Mouse (Mus musculus): ENCODE results near the gene Fkbp7. TPM values are rescaled to one million over a fixed set of nuclear protein-coding genes. Genes with fewer than 3 reads are reported as not detected.
A peak's percentile ranks its signal among the peaks of the same experiment; 100 is the strongest.

Fkbp7 gene
- 10 to 100 TPM; 22.8 to 33.6 TPM for total RNA-seq (2021)
- polyA plus RNA-seq (2012; rRNA removed) = 0.21 and 0.57 TPM in 2 replicates
- long read RNA-seq, transcript Fkbp7-201 (4 exons, 860 nt) = major isoform, 6 of 6 reads
- long read RNA-seq, partial matches to known transcripts = 0 of 6 reads
- long read RNA-seq, other reads (novel, unspliced or antisense) = 0 of 6 reads

DNA sequence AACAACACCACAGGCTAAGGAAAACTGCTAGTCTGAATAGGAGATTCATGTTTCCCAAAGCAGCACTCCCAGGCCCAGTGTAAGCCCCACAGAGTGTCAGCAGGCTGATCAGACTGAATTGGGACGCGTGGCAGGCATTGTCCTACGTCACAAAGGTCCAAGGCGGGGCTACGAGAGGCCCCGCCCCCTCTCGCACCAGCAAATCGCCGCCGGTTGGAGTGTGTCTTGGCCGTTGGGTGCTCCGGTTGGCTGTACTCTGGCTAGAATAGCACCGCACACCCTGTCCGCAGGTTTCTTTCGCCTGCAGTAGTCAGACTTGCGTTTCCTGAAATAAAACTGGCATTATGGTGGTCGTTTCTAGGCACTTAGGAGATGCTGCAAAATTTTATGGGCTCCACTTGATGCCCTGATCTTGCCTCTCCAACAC, at the start of gene Fkbp7:
Gene Fkbp7, minus strand, starts transcription at position 151 of the 427 bp plus-strand sequence.
- DNase-seq = peak; percentile 94

GRCm38 (mm10) chr2:76719650-76720049, 46.7 kb upstream of the Fkbp7 start:
- no peak for DNase-seq

GRCm38 (mm10) chr2:76714984-76715383, 42.1 kb upstream of the Fkbp7 start:
- DNase-seq = no peak

DNA sequence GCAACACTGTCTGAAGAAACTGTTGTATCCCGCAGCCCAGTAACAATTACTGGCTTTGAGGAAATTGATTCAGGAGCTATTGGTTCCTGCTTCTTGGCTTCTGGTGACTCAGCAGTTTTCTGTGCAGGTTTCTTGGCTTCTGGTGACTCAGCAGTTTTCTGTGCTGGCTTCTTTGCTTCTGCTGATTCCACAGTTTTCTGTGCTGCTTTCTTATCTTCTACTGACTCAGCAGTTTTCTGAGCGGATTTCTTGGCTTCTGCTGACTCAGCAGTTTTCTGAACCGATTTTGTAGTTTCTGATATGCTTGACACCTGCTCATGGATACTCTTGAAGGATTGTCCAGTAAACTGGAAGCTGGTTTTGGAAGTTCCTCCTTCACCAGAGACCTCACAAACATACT, 35.6 kb upstream of the Fkbp7 start:
- DNase-seq = no peak

DNA sequence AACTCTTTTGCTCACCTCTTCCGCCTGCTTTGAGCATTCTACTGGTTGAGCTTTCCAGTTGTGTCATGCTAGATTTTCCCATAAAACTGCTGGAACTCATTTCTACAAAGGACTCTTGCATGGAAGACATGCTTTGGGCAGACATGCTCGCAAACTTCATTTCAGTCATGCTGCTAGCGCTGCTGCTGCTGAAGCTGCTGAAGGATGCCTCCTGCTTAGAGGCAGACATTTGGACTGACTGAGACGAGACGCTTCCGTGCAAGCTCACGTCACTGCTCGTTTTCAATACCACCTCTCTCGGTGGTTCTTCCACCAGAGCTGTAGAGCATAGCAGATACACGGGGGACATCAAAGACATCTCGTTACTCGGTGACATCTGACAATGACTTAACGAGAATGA, 32.7 kb upstream of the Fkbp7 start:
- no peak for DNase-seq

DNA sequence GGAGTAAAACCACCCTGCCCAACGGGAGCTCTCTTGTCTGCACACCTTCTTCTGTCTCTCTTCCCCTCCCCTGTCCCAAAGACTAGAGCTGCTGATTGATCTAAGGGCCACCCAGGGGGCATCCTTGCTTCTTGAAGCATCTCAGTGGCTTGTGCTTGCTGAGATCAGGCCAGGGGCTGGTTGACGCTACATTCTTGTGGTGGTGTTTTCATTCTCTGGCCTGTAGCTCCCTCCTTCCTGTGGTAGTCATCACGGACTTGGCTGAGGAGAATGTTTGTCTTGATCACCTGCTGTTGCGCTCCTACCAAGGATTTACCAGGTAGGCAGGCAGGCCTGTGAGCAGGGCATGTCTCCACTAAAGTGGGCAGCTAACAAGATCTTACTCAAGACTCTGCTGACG, 29.8 kb upstream of the Fkbp7 start:
- DNase-seq = no peak

- DNase-seq = no peak
These were observed 29.3 kb upstream of the Fkbp7 start for GRCm38 (mm10) chr2:76702188-76702587.

DNA sequence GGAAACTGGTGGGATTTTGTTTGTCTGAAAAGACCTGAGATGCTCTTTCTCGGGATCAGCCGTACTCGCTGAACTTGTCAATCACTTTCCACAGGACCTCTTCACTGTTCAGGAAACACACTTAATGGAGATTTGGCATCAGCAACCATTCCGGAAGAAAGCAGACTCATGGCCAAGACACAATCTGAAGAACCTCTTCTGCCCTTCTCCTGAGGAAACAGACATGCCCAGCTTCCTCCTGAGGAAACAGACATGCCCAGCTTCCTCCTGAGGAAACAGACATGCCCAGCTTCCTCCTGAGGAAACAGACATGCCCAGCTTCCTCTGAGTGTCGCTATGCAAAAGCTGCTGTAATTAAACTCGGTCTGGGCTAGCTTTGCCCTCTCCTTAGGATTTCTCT, 22.4 kb upstream of the Fkbp7 start:
- no peak for DNase-seq

DNA sequence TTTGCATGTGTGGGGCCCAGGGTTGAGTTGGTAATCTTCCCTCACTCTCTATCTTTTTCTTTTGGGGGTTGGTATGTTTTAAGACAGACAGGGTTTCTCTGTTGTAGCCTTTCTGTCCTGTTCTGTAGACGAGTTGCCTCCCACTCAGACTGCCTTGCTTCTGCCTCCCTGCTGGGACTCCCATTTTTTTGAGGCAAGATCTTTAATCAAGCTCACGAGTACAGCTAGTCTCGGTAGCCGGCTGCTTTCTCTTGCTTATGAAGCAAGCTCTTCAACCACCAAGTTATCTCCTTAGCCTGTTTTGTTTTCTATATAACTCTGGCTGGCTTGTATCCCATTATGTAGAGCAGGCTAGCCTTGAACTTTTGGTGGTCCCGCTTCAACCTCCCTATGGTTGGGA, 20.8 kb upstream of the Fkbp7 start:
- no peak for DNase-seq

- DNase-seq = peak; percentile 63
These were observed 17.7 kb upstream of the Fkbp7 start for GRCm38 (mm10) chr2:76690436-76691204.

DNA sequence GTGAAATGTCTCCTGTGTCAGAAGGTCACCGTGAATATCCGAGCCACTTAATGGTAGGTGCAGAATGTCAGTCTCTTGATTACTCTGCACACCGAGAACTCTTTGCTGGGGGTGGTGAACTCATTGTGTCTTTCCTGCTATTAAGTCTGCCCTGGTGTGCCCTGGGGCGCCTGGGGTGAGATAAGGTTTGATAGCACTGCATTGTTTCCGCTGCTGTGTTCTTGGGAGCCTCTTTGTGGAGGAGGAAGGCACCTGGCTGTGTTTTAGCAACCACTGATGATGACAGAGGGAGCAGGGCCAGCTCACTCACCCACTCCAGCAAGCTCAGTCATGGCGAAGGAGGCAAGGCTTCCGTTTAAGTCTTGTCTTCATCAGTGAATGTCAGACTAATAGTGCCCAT, 15.2 kb upstream of the Fkbp7 start:
- DNase-seq = peak; percentile 18

GRCm38 (mm10) chr2:76687608-76688007, 14.7 kb upstream of the Fkbp7 start:
- no peak for DNase-seq

GRCm38 (mm10) chr2:76686986-76687385, 14.1 kb upstream of the Fkbp7 start:
- DNase-seq = no peak

DNA sequence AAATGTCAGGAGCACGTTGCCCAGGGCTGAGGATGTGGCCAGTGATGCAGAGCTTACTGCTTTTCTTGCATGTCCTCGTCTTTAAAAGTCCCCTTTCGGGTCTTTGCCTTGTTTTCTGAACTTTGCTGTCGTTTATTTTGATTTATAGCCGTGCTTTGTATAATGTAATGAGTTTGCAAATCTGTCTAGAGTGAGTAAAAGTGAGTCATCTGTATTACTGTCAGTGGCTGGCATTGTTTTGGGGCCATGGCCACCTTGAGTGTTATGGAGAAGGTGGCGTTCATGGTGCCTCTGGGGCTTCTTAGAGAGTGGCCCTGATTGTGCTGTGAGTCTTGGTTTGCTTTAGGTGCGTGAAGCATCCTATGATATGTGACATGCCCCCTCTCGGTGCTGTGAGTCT, 9.4 kb upstream of the Fkbp7 start:
- DNase-seq = peak; percentile 50

DNA sequence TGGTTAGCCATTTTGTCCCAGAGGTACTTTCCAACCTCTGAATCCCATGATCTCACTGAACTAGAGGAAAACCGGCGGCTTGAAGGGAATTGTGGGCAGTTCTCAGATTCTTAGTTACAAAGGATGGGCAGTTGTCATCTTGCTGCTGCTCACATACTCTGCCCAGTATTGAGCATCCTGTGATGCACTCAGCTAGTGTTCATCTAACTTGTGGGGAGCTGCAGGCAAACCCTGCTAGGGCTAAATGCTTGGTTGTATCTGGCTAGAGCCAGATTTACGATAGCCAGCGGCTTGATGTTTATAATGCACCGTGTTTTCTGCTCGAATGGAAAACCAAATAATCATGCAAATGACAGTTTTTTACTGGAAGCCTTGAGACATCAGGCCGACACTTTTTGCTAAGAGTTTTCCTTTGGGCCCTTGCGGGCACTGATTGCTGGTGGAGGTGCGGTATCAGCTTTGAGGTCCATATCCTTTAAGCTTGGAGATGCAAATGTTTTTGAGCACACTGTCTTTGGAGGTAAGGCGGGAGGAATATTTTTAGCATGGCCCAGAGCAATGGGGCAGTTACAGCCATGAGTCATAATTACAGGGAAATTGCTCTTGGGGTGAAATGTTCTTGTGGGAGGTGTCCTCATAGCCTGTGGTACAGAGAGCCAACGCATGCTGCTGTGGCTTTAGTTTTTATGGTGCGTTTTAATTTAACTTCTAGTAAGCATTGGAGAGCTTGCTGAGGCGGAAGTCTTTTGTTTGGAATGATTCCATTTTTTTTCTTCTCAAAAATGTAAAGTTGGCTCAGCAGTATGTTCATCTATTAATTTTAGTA, 3.7 kb upstream of the Fkbp7 start:
- DNase-seq = no peak

- DNase-seq = no peak
These were observed 3.0 kb upstream of the Fkbp7 start for GRCm38 (mm10) chr2:76675949-76676348.

- no peak for DNase-seq
These were observed 2.5 kb upstream of the Fkbp7 start for GRCm38 (mm10) chr2:76675451-76675850.

GRCm38 (mm10) chr2:76674725-76675427, 2.0 kb upstream of the Fkbp7 start, which contains the start of gene Plekha3:
Plekha3 (plus strand) TSS chr2:76675281.
- peak; percentile 94 for DNase-seq

GRCm38 (mm10) chr2:76673472-76674081, 661 bp upstream of the Fkbp7 start:
- peak; percentile 73 for DNase-seq

GRCm38 (mm10) chr2:76672134-76672745, 676 bp downstream of the Fkbp7 start:
- DNase-seq = no peak

- DNase-seq = no peak
These were observed 1.3 kb downstream of the Fkbp7 start for GRCm38 (mm10) chr2:76671641-76672040.
